Mouse (Mus musculus) neural tube, embryonic 12.5 days (tissue): ENCODE measurements around the gene Ston2. TPM values are rescaled to one million over a fixed set of nuclear protein-coding genes. Genes with fewer than 3 reads are reported as not detected.
"Not testable (repeated sequence)": the region's sequence is repeated elsewhere in the genome, so short reads cannot be mapped to it uniquely, and the experiment has no call there.

Source experiments
- ATAC-seq: fragments of 200-750 bp; cut with Nextera tagmentation; 2 replicates; pipeline ENCODE4 v1.8.0; 2017; ENCODE audit warnings: low read depth, mild to moderate bottlenecking, moderate TSS enrichment, moderate library complexity; ENCODE audit not compliant: low FRiP score
- H3K27ac ChIP-seq: fragments of 300-500 bp; sonication (generic); 2 replicates; pipeline ENCODE4 v1.5.1; 2016
- H3K27me3 ChIP-seq: fragments of 300-500 bp; sonication (generic); replicated peaks from 2 replicates; pipeline ENCODE4 v1.6.1; 2016; ENCODE audit warnings: mild to moderate bottlenecking
- H3K36me3 ChIP-seq: fragments of 300-500 bp; sonication (generic); 2 replicates; pipeline ENCODE4 v1.6.1; 2016; ENCODE audit warnings: mild to moderate bottlenecking
- H3K4me1 ChIP-seq: fragments of 300-500 bp; sonication (generic); 2 replicates; pipeline ENCODE4 v1.6.1; 2016
- H3K4me2 ChIP-seq: fragments of 300-500 bp; sonication (generic); replicated peaks from 2 replicates; pipeline ENCODE4 v1.6.1; 2016; ENCODE audit warnings: mild to moderate bottlenecking
- H3K4me3 ChIP-seq: fragments of 300-500 bp; sonication (generic); 2 replicates; pipeline ENCODE4 v1.5.1; 2016
- H3K9ac ChIP-seq: fragments of 300-500 bp; sonication (generic); 2 replicates; pipeline ENCODE4 v1.6.1; 2016; ENCODE audit warnings: mild to moderate bottlenecking
- H3K9me3 ChIP-seq: fragments of 300-500 bp; sonication (generic); 2 replicates; pipeline ENCODE4 v1.6.1; 2016; ENCODE audit warnings: mild to moderate bottlenecking
- WGBS: fragments of 180-500 bp; shearing (Covaris S2); methylation state at CpG from one replicate; pipeline ENCODE4 v1.1.7; 2016; 5-methylcytosine and 5-hydroxymethylcytosine counted together
- polyA plus RNA-seq: library from polyadenylated mRNA; unstranded; fragments of >200 nt; fragmentation: Nextera tagmentation; extraction: Ambion mirVana; gene quantifications from 2 replicates; pipeline ENCODE4 v1.2.1, GENCODE M21; 2016

Ston2 gene
- polyA plus RNA-seq, 1 experiment from 2014 or later, result 7.9 TPM

DNA sequence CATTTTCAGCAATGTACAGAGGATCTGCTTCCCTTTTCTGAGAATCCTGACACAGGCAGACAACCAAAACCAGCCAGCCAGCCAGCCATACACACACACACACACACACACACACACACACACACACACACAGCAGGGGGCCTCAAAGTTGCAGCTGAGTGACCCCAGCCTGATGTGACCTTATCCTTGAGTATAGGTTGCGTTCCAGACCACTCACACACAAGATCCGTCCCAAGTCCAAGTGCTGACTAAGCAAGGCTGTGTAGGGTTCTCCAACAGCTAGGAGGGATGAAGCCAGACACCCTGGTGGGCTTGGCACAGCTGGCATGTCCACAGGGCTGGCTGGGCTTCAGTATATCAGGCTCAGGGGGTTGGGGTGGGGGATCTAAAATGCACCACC lies 23.7 kb downstream of the Ston2 start:
- H3K4me2 ChIP-seq, result no peak overlapping the region
- H3K4me3 ChIP-seq, result no peak overlapping the region
- H3K27ac ChIP-seq, result no peak overlapping the region
- no peak overlapping the region for H3K9ac ChIP-seq
- no peaks in the 10 kb centered on the region for H3K9me3 ChIP-seq
- peaks cover 33% of the 10 kb centered on the region for H3K4me1 ChIP-seq
- 42% methylated on average over 2 of the region's 2 CpGs for whole genome bisulfite sequencing
- H3K27me3 ChIP-seq, result no peaks in the 10 kb centered on the region
- no peaks in the 10 kb centered on the region for H3K36me3 ChIP-seq
- no peak for ATAC-seq

DNA sequence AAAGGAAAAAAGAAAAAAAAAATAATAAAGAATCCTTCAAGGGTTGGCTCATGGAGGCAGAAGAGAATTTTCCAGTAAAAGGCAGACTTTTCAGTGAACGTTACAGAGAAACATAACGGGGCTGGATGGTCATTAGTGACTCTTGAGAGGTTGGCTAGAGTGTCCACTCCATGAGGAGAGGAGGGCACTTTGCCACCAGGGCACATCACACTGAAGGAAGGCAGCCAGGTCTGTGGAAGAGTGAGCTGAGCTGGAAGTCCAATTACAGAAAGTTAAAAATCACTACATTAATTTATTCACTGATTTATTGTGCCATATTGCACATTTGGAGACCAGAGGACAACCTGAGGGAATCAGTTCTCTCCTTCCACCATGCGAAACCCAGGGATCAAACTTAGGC lies 28.4 kb downstream of the Ston2 start:
- Histone ChIP-seq H3K36me3 (no peaks in the 10 kb centered on the region), H3K4me1 (peaks cover 10% of the 10 kb centered on the region), H3K9ac (no peak overlapping the region), H3K4me2 (no peak overlapping the region), H3K9me3 (no peaks in the 10 kb centered on the region), H3K27ac (no peak overlapping the region), H3K4me3 (no peak overlapping the region), H3K27me3 (no peaks in the 10 kb centered on the region)
- 88% methylated on average over 3 of the region's 3 CpGs for WGBS
- ATAC-seq, result no peak

DNA sequence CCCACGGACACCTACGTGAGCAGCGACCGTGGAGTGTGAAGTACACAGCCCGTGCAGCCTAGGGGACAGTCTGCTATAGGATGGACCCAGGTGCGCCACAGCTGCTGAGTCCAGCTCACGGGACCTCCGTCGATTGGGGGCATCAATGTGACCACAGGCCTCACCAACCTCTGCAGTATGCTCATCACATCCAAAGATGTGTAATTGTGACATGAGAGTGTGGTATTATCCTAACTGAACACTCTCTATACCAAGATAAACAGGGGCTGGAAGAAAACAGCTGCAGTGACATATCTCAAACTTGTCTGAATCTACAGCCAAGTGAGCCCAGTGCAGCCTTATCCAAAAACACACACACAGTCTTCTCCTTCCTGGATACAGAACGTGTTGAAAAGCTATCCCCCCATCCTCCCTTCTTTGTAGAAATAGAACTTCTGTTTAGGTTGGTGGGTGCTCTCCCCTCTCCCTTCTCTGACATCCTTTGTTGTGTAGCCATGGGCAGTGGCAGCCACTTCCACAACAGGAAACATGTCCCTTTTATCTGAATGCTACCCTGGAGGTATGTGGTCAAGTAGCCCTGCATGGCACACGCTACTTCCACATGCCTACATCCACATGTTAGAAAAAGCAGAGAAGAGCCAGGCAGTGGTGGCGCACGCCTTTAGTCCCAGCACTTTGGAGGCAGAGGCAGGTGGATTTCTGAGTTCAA lies 30.2 kb downstream of the Ston2 start:
- H3K27me3 ChIP-seq, result no peaks in the 10 kb centered on the region
- 81% methylated on average over 13 of the region's 13 CpGs for WGBS
- H3K9me3 ChIP-seq, result no peaks in the 10 kb centered on the region
- no peak overlapping the region for H3K9ac ChIP-seq
- H3K4me1 ChIP-seq, result no peaks in the 10 kb centered on the region
- H3K4me3 ChIP-seq, result no peak overlapping the region
- no peaks in the 10 kb centered on the region for H3K36me3 ChIP-seq
- no peak for ATAC-seq
- no peak overlapping the region for H3K27ac ChIP-seq
- H3K4me2 ChIP-seq, result no peak overlapping the region

DNA sequence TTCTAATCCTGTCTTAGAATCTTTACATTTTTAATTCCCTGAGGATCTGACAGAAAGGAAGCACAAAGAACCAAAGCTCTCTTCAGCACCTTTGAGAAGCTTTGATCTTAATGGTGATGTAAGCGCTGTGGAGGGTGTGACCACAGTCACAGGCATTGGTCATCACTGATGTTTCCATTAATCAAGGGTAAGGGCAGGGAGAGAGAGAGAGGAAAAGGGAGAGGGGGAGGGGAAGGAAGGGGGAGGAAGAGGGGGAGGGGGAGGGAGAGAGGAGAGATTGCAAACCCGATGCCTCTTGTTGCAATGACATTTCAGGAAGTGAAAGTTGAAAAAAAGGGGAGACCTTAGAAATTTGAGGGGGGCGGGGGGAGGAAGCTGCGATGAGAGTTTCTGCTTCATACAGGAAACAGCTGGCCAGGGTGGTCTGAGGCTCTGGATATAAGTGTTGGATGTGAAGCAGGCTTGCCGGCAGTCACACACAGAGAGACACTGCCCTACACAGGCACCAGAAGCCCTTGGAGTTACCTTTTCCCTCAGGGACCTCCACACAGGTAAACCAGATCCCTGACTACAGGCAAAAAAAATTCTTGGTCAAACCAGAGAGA lies 31.5 kb downstream of the Ston2 start:
- Histone ChIP-seq H3K9me3 (no peaks in the 10 kb centered on the region), H3K4me3 (no peak overlapping the region), H3K27me3 (no peaks in the 10 kb centered on the region), H3K4me2 (no peak overlapping the region), H3K36me3 (no peaks in the 10 kb centered on the region), H3K9ac (no peak overlapping the region), H3K4me1 (no peaks in the 10 kb centered on the region), H3K27ac (no peak overlapping the region)
- ATAC-seq, result no peak
- WGBS, result 45% methylated on average over 5 of the region's 5 CpGs

DNA sequence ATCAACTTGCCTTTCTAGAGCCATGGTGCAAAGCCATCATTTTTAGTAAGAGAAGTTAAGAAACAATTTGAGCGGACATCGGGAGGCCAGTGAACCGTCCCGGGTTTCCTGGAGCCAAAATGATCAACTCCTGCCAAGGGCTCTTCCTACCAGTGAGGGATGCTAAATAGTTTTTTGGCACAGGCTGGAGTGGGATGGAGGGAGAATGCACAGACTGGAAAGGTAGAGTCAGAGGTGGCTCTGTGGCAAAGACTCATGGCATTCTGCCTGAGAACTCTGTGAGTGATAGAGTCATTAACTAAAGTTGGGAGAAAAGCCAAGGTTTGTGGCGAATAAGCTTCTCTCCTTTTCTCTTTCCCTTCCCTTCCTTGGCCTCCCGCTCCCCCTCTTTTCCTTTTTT lies 33.6 kb downstream of the Ston2 start:
- no peak for ATAC-seq

DNA sequence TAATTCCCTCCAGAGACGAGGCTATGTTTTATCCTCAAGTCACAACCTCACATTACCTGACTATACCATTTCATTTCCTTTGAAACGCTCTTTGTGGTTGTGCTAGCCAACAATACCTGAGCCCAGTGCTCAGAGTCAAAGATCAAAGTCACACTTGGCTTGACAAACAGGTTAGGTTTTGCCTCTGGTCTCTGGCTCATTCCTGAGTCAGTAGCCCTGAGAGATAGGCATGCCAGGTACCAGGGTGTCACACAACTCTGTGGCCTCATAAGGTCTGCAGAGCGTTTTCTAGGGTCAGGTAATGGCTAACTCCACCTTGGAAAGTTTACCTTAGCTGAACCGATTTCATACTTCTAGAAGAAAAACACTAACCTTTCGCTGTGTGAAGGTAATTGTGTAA lies 35.5 kb downstream of the Ston2 start:
- Histone ChIP-seq H3K27ac (no peak overlapping the region), H3K4me1 (no peaks in the 10 kb centered on the region), H3K27me3 (no peaks in the 10 kb centered on the region), H3K4me3 (no peak overlapping the region), H3K9ac (no peak overlapping the region), H3K36me3 (no peaks in the 10 kb centered on the region), H3K4me2 (no peak overlapping the region), H3K9me3 (no peaks in the 10 kb centered on the region)
- no peak for ATAC-seq
- WGBS, result 92% methylated on average over 5 of the region's 5 CpGs

More for the DNA sequence above, 33.6 kb downstream of the Ston2 start:
- no peaks in the 10 kb centered on the region for H3K27me3 ChIP-seq
- WGBS, result 92% methylated on average over 6 of the region's 6 CpGs
- H3K9me3 ChIP-seq, result no peaks in the 10 kb centered on the region
- H3K4me2 ChIP-seq, result no peak overlapping the region
- no peak overlapping the region for H3K9ac ChIP-seq
- no peak overlapping the region for H3K27ac ChIP-seq
- H3K4me1 ChIP-seq, result no peaks in the 10 kb centered on the region
- no peak overlapping the region for H3K4me3 ChIP-seq
- no peaks in the 10 kb centered on the region for H3K36me3 ChIP-seq

DNA sequence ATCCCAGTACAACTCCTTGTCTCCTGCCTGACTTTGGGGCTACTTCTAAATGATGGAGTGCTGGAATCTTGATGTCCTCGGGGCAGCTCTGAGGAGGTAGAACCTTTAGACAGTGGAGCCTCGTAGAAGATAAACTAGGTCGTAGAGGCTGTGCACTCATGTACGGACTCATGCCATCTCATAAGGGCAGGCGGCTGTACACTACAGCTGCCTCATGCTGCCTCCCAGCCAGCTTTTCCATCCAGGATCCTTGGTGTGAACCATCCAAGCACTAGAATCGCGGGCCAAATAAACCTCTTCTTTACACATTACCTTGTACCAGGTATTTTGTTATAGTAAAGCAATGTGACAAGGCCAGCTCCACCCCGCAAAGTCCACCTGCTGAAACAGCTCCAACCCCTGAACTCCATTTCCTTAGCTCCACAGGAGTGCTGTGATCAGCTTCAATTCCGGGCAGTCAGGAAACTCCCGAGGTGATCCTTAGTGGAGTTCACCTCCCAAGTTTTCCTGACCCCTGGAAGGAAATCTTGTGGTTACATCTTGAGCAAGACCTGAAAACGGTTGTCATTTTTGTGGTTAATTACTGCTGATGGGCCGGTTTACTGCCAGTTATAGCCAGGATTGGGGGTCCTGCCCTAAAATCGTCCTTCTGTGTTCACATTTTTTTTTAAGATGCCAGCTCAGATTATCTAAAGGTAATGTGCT lies 36.1 kb downstream of the Ston2 start:
- Histone ChIP-seq H3K4me2 (no peak overlapping the region), H3K4me3 (no peak overlapping the region), H3K36me3 (no peaks in the 10 kb centered on the region), H3K4me1 (no peaks in the 10 kb centered on the region), H3K27ac (no peak overlapping the region), H3K9me3 (no peaks in the 10 kb centered on the region), H3K27me3 (no peaks in the 10 kb centered on the region), H3K9ac (no peak overlapping the region)
- WGBS, result 87% methylated on average over 13 of the region's 13 CpGs
- ATAC-seq, result no peak

DNA sequence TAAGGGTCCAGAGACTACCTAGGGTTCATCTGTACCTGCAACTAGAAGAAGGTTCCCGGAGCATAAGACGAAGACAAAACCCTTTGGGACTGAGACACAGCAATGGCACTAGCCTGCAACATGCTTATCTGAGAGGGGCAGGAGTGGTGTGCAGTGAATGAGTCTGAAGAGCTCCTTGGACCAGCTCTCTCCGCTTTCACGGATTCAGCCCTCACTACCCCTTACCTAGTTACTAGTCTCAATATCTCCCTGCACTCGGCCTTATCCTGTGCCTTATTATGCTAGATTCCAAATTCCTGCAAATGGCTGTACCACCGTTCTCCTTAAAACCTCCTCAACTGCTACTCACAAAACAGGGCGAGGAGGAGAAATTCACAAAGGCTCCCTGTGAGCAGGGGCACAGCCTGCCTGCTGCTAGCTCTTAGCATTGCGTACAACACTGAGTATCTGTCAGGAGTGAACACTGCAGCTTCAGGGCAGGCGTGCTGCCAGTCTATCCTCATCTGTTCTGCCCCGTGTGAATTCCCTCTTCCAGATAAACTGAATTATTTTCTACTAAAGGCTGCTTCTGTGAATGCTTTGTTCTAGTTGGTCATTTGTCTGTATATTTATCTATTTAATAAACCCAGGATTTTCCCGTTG lies 38.5 kb downstream of the Ston2 start:
- 80% methylated on average over 11 of the region's 11 CpGs for WGBS
- no peaks in the 10 kb centered on the region for H3K27me3 ChIP-seq
- no peak for ATAC-seq
- 0 out of 2 replicates have a peak, but pooled peaks cover 4% of the 10 kb centered on the region for H3K4me1 ChIP-seq
- no peak overlapping the region for H3K4me3 ChIP-seq
- H3K36me3 ChIP-seq, result no peaks in the 10 kb centered on the region
- no peak overlapping the region for H3K4me2 ChIP-seq
- H3K9me3 ChIP-seq, result no peaks in the 10 kb centered on the region
- no peak overlapping the region for H3K9ac ChIP-seq
- H3K27ac ChIP-seq, result no peak overlapping the region

DNA sequence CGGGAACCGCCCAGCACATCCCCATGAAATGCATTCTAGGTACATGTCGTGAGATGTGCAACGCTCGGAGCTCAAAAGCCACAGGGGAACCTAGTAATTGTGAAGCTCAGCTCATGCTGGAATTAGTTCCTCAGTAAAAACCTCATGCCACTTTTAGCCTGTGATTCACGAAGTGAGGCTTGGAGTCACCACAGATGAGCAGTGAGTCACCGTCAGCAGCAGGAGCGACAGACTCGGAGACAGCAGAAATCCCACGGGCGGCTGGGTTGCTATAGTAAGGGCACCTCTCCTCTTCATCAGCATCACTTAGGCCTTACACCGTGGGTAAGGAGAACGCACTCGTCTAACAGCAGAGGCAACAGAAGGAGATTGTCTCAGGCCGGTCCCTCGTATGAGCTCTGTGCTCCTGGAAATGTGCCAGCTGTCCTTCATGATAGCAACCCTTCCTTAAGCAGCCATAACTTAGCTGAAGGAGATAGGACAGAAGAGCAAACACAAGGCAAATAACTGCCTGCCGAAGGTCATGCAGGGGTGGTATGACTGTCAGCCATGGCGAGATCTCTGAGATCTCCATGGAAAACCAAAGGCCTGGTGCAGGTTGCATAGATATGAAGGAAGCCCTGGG lies 39.8 kb downstream of the Ston2 start:
- WGBS, result 84% methylated on average over 18 of the region's 18 CpGs
- Histone ChIP-seq H3K4me2 (no peak overlapping the region), H3K27me3 (no peaks in the 10 kb centered on the region), H3K27ac (no peak overlapping the region), H3K4me3 (no peak overlapping the region), H3K9me3 (no peaks in the 10 kb centered on the region), H3K36me3 (no peaks in the 10 kb centered on the region), H3K4me1 (0 out of 2 replicates have a peak, but pooled peaks cover 4% of the 10 kb centered on the region), H3K9ac (no peak overlapping the region)
- no peak for ATAC-seq

DNA sequence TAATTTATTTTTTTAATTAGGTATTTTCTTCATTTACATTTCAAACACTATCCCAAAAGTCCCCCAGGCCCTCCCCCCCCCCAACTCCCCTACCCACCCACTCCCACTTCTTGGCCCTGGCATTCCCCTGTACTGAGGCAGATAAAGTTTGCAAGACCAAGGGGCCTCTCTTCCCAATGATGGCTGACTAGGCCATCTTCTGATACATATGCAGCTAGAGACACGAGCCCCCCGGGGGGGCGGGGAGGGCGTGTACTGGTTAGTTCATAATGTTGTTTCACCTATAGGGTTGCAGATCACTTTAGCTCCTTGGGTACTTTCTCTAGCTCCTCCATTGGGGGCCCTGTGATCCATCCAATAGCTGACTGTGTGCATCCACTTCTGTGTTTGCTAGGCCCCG lies 41.3 kb downstream of the Ston2 start:
- H3K4me3 ChIP-seq, H3K36me3 ChIP-seq, H3K9me3 ChIP-seq, H3K4me2 ChIP-seq, H3K27me3 ChIP-seq, H3K9ac ChIP-seq, H3K4me1 ChIP-seq, H3K27ac ChIP-seq, ATAC-seq: not testable (repeated sequence)
- WGBS, result 97% methylated on average over 5 of the region's 5 CpGs

DNA sequence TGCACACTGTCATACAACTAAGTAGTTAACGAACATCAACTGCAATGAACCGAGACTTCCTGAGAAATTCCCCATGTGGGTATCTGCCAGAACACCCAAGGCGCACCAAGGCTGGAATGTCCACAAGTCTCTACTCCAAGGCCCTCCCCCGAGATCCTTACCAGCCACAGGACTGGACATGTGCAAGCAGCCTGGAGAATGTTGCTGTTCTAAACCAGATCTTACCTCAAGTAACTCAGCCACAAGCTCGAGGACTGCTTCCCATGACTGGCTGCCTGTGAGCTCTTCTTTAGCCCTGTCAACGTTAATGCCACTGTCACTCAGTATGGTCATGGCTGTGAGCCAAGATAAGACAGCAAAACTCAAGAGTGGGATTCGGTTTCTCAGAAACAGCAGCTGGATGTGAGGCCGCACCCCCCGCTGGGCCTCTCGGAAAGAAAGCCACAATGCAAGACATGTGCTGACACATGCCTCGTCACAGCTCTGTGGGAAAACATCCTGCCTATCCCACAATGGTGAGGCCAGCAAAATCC lies 42.4 kb downstream of the Ston2 start:
- Histone ChIP-seq H3K4me3 (no peak overlapping the region), H3K9me3 (no peaks in the 10 kb centered on the region), H3K27ac (no peak overlapping the region), H3K36me3 (no peaks in the 10 kb centered on the region), H3K9ac (no peak overlapping the region), H3K4me2 (no peak overlapping the region), H3K27me3 (no peaks in the 10 kb centered on the region), H3K4me1 (0 out of 2 replicates have a peak, but pooled peaks cover 4% of the 10 kb centered on the region)
- 72% methylated on average over 11 of the region's 11 CpGs for WGBS
- no peak for ATAC-seq

DNA sequence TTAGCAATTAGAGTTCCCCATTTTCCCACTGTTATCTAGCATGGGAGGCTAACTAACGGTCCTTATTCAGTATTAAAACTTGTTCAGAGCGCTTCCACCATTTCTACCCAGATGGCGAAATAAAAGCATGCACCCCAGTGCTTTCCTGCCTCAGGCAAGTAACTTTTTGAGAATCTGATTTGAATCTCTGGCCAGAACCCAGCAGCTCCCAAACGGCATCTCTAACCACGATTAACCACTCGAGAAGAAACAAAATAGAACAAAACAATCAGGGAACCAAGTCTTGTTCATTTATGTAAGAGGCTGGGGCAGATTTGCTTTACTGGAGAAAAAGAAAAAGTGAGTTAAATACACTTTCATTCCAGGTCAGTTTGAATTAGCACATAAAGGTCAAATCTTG lies 44.1 kb downstream of the Ston2 start:
- 79% methylated on average over 6 of the region's 6 CpGs for WGBS
- no peak overlapping the region for H3K27ac ChIP-seq
- ATAC-seq, result no peak
- no peaks in the 10 kb centered on the region for H3K27me3 ChIP-seq
- H3K9ac ChIP-seq, result no peak overlapping the region
- H3K4me3 ChIP-seq, result no peak overlapping the region
- H3K4me2 ChIP-seq, result no peak overlapping the region
- 0 out of 2 replicates have a peak, but pooled peaks cover 4% of the 10 kb centered on the region for H3K4me1 ChIP-seq
- no peaks in the 10 kb centered on the region for H3K9me3 ChIP-seq
- H3K36me3 ChIP-seq, result no peaks in the 10 kb centered on the region; the same call in 1 of the 2 replicates
